Mouse (Mus musculus) gastrocnemius, adult 8-10 months (tissue): ENCODE measurements around the gene Clec11a. TPM values are rescaled to one million over a fixed set of nuclear protein-coding genes. Genes with fewer than 3 reads are reported as not detected.
"Not testable (repeated sequence)": the region's sequence is repeated elsewhere in the genome, so short reads cannot be mapped to it uniquely, and the experiment has no call there.

ENCODE experiments used
- DNase-seq, 2 experiments: peaks; one replicate each; pipeline ENCODE4 v3.0.0; 2022; ENCODE audit warnings: low spot score in 2 of 2
- total RNA-seq, 4 experiments: library from RNA; stranded (reverse); gene quantifications; 2 replicates each; pipeline ENCODE4 v1.2.4; 2022

Clec11a gene
- total RNA-seq, 4 experiments from 2014 or later, result 0.53 to 1.3 (median 0.99) TPM

- DNase-seq, result no peak
Measured at GRCm38 (mm10) chr7:44326614-44327013, 19.9 kb upstream of the Clec11a start.

- DNase-seq, result no peak
Measured at GRCm38 (mm10) chr7:44322290-44322689, 15.6 kb upstream of the Clec11a start.

- DNase-seq, result no peak
Measured at GRCm38 (mm10) chr7:44320886-44321285, 14.2 kb upstream of the Clec11a start.

GRCm38 (mm10) chr7:44317913-44318312 is 11.2 kb upstream of the Clec11a start:
- no peak for DNase-seq

GRCm38 (mm10) chr7:44312484-44312883 is 5.8 kb upstream of the Clec11a start:
- DNase-seq, result no peak

- no peak for DNase-seq
Measured at GRCm38 (mm10) chr7:44311713-44312304, 5.1 kb upstream of the Clec11a start.

- DNase-seq, result peak in 1 of 2 experiments; percentile 24
Measured at GRCm38 (mm10) chr7:44310878-44311712, 4.4 kb upstream of the Clec11a start.

GRCm38 (mm10) chr7:44310285-44310877 is 3.7 kb upstream of the Clec11a start:
- DNase-seq, result no peak

GRCm38 (mm10) chr7:44309475-44310284 is 3.0 kb upstream of the Clec11a start, which contains the start of gene Shank1:
Shank1 (plus strand) TSS chr7:44310253.
- DNase-seq, result no peak

GRCm38 (mm10) chr7:44307261-44308020 is 739 bp upstream of the Clec11a start:
- no peak for DNase-seq

- DNase-seq, result no peak
Measured at GRCm38 (mm10) chr7:44305686-44306085, 1.0 kb downstream of the Clec11a start.

- peak; percentile 94 to 96 for DNase-seq
Measured at GRCm38 (mm10) chr7:44304775-44305641, 1.7 kb downstream of the Clec11a start.

- DNase-seq, result no peak
Measured at GRCm38 (mm10) chr7:44304463-44304774, 2.3 kb downstream of the Clec11a start.

- DNase-seq, result no peak
Measured at GRCm38 (mm10) chr7:44303346-44304340, 3.1 kb downstream of the Clec11a start.

GRCm38 (mm10) chr7:44297501-44297900 is 9.2 kb downstream of the Clec11a start:
- DNase-seq, result not testable (repeated sequence)

- DNase-seq, result no peak
Measured at GRCm38 (mm10) chr7:44291418-44291817, 15.3 kb downstream of the Clec11a start.

- no peak for DNase-seq
Measured at GRCm38 (mm10) chr7:44290986-44291385, 15.7 kb downstream of the Clec11a start.

GRCm38 (mm10) chr7:44287760-44288159 is 18.9 kb downstream of the Clec11a start:
- no peak for DNase-seq

- DNase-seq, result no peak
Measured at GRCm38 (mm10) chr7:44281586-44281985, 25.1 kb downstream of the Clec11a start.
